19 mouse cellular contexts compared by ENCODE assay signal in the genomic region with DNA sequence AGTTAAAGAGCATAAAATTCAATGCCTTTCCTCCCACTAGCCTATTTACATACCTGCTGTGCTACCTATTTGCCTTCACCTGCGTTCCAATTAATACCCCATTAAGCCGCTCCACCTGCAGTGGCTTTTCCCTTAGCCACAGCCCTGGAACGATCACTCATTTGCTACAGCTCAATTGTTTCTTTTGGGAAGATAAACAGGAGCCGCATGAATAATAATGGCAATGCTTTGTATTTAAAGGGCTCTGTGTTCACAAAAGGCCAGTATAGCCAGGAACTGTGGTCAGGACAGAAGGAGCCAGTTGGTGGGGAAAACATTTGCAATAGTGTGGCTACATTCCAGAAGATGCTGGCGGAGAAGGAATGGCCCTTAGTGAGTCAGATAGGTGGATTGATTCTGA.
"Had no signal": no experiment of that assay in that cellular context is flagged by ENCODE, and none has a peak within 500 bp of the region (broad histone marks: within the 10 kb centered on the region; RNA-seq: fewer than 3 reads in every experiment).

No protein-coding gene starts in this region.

- H3K36me3 ChIP-seq: lung, embryonic 15.5 days; midbrain, embryonic 15.5 days had no signal

- H3K4me1 ChIP-seq: lung, embryonic 15.5 days; megakaryocyte, embryonic 14.5 days had no signal

- H3K9ac ChIP-seq: liver, postnatal 0 days; lung, embryonic 15.5 days; midbrain, embryonic 13.5 days; midbrain, embryonic 15.5 days; neural tube, embryonic 12.5 days had no signal

- ATAC-seq: liver, postnatal 0 days; lung, postnatal 0 days; midbrain, embryonic 13.5 days; midbrain, embryonic 15.5 days had no signal

- H3K27me3 ChIP-seq: lung, embryonic 15.5 days; megakaryocyte, embryonic 14.5 days; midbrain, embryonic 13.5 days; midbrain, embryonic 15.5 days; neural tube, embryonic 12.5 days had no signal

- H3K4me2 ChIP-seq: lung, embryonic 15.5 days; midbrain, embryonic 11.5 days; midbrain, embryonic 13.5 days; midbrain, embryonic 15.5 days; neural tube, embryonic 12.5 days had no signal

- H3K4me3 ChIP-seq: lung, embryonic 15.5 days; midbrain, embryonic 13.5 days; midbrain, embryonic 15.5 days; neural tube, embryonic 12.5 days had no signal

- H3K9me3 ChIP-seq: lung, embryonic 15.5 days had no signal

- DNase-seq: liver, postnatal 0 days; lung, adult 2 months; lung, postnatal 14 days; lung, postnatal 36 days; retina, postnatal 1 day; right cerebral cortex, adult 18-20 months; right cerebral cortex, postnatal 25 days; right cerebral cortex, postnatal 4 days; spleen, adult 18-20 months; thymus, adult 18-20 months; thymus, postnatal 25 days had no signal

- H3K27ac ChIP-seq: lung, embryonic 15.5 days; macrophage; midbrain, embryonic 13.5 days; midbrain, embryonic 15.5 days; neural tube, embryonic 12.5 days had no signal
